Comparison of ENCODE assay signal across 6 mouse cellular contexts in genomic region chr10:22592752-22593151, GRCm38 (mm10). TPM values are rescaled to one million over a fixed set of nuclear protein-coding genes. Genes with fewer than 3 reads are reported as not detected.
DNase-seq lines count a peak whose midpoint lies in the region; ATAC-seq lines count a peak whose summit lies in the region.
"Not testable (repeated sequence)": the region's sequence is repeated elsewhere in the genome, so short reads cannot be mapped to it uniquely, and the experiment has no call there.
"Had no signal": no experiment of that assay in that cellular context is flagged by ENCODE, and none has a peak within 500 bp of the region (broad histone marks: within the 10 kb centered on the region; RNA-seq: fewer than 3 reads in every experiment).

No protein-coding gene starts in this region.

- H3K4me3 ChIP-seq in hindbrain, embryonic 11.5 days (ENCODE audit: low read depth, low read length); kidney, embryonic 15.5 days (replicated peaks); midbrain, embryonic 11.5 days (ENCODE audit: low read depth, low read length); midbrain, embryonic 13.5 days (replicated peaks): not testable (repeated sequence)

- not testable (repeated sequence) for H3K27ac ChIP-seq in hindbrain, embryonic 11.5 days (ENCODE audit: low read depth, low read length); midbrain, embryonic 11.5 days (ENCODE audit: low read depth, low read length)
- H3K27ac ChIP-seq in kidney, embryonic 15.5 days, result peak overlapping the region; percentile 51
- H3K27ac ChIP-seq in midbrain, embryonic 13.5 days, result peak overlapping the region; percentile 19; the same call in 1 of the 2 replicates

- not testable (repeated sequence) for H3K36me3 ChIP-seq in hindbrain, embryonic 11.5 days (ENCODE audit: control insufficient read depth, insufficient read depth, low read length); kidney, embryonic 15.5 days; midbrain, embryonic 11.5 days (ENCODE audit: control insufficient read depth, insufficient read depth, low read length); midbrain, embryonic 13.5 days

- not testable (repeated sequence) for H3K27me3 ChIP-seq in hindbrain, embryonic 11.5 days (ENCODE audit: control insufficient read depth, insufficient read depth, low read length); kidney, embryonic 15.5 days; midbrain, embryonic 11.5 days (ENCODE audit: control insufficient read depth, insufficient read depth, low read length); midbrain, embryonic 13.5 days

- DNase-seq in heart, adult 11 months, result peak; percentile 2
- not testable (repeated sequence) for DNase-seq in hindbrain, embryonic 11.5 days (ENCODE audit: low spot score)
- DNase-seq in midbrain, embryonic 11.5 days (ENCODE audit: low spot score, missing footprints), result peak; percentile 72

- peak; percentile 50 for ATAC-seq in hindbrain, embryonic 11.5 days (ENCODE audit: low FRiP score)
- not testable (repeated sequence) for ATAC-seq in kidney, embryonic 15.5 days (replicated peaks; ENCODE audit: low FRiP score); midbrain, embryonic 11.5 days (ENCODE audit: low FRiP score)
- peak; percentile 14; the same call in 1 of the 2 replicates for ATAC-seq in midbrain, embryonic 13.5 days

- H3K9ac ChIP-seq in hindbrain, embryonic 11.5 days (ENCODE audit: low read depth, low read length); kidney, embryonic 15.5 days; midbrain, embryonic 11.5 days (ENCODE audit: low read length); midbrain, embryonic 13.5 days (replicated peaks): not testable (repeated sequence)

- not testable (repeated sequence) for H3K9me3 ChIP-seq in hindbrain, embryonic 11.5 days (ENCODE audit: control insufficient read depth, low read length); kidney, embryonic 15.5 days (replicated peaks); midbrain, embryonic 11.5 days (ENCODE audit: control insufficient read depth, low read length); midbrain, embryonic 13.5 days

- not testable (repeated sequence) for H3K4me2 ChIP-seq in hindbrain, embryonic 11.5 days (replicated peaks; ENCODE audit: low read depth, low read length); kidney, embryonic 15.5 days; midbrain, embryonic 11.5 days; midbrain, embryonic 13.5 days (replicated peaks)

- not testable (repeated sequence) for H3K4me1 ChIP-seq in hindbrain, embryonic 11.5 days (replicated peaks; ENCODE audit: control insufficient read depth, insufficient read depth, low read length); kidney, embryonic 15.5 days; midbrain, embryonic 11.5 days (ENCODE audit: control insufficient read depth, insufficient read depth, low read length); midbrain, embryonic 13.5 days (replicated peaks)

- WGBS in hindbrain, embryonic 11.5 days, result 58% methylated on average over 6 of the region's 6 CpGs
- WGBS in kidney, embryonic 15.5 days, result 84% methylated on average over 6 of the region's 6 CpGs
- 80% methylated on average over 6 of the region's 6 CpGs for WGBS in midbrain, embryonic 11.5 days
- 54% methylated on average over 6 of the region's 6 CpGs for WGBS in midbrain, embryonic 13.5 days

RNA-seq across cellular contexts. Expression of gene Slc2a12, which starts 52.1 kb away (rescaled TPM):
- polyA plus RNA-seq in hindbrain, embryonic 11.5 days (2014; fragmentation: Nextera tagmentation; extraction: Ambion mirVana), result 2.4 and 3.2 TPM in 2 replicates
- 1.9 and 2.9 TPM in 2 replicates for polyA plus RNA-seq in kidney, embryonic 15.5 days (2015; fragmentation: Nextera tagmentation; extraction: Ambion mirVana)
- polyA plus RNA-seq in midbrain, embryonic 11.5 days (2014; fragmentation: Nextera tagmentation; extraction: Ambion mirVana), result 3.2 and 4.2 TPM in 2 replicates
- polyA plus RNA-seq in midbrain, embryonic 13.5 days (2015; fragmentation: Nextera tagmentation; extraction: Ambion mirVana), result 3.5 and 4.2 TPM in 2 replicates
- polyA plus RNA-seq: C2C12 had no signal
